Mouse (Mus musculus) G1E (cell line): ENCODE data around the gene Gpc6. TPM values are rescaled to one million over a fixed set of nuclear protein-coding genes. Genes with fewer than 3 reads are reported as not detected.

ENCODE experiments used
- ATAC-seq: 2 replicates; pipeline ENCODE4 v1.8.0; 2016; ENCODE audit warnings: mild to moderate bottlenecking; ENCODE audit not compliant: insufficient number of reproducible peaks, poor library complexity, low FRiP score, severe bottlenecking; ENCODE audit errors: extremely low read depth
- DNase-seq: peaks from one replicate; pipeline ENCODE4 v3.0.0; 2012; ENCODE audit warnings: low spot score
- H3K27me3 ChIP-seq: 2 replicates; pipeline ENCODE4 v1.6.1; 2012; ENCODE audit warnings: mild to moderate bottlenecking, low read length, inconsistent platforms; ENCODE audit not compliant: insufficient read depth
- H3K36me3 ChIP-seq: replicated peaks from 2 replicates; pipeline ENCODE3; 2012; ENCODE audit warnings: mild to moderate bottlenecking, inconsistent platforms
- H3K4me1 ChIP-seq: 2 replicates; pipeline ENCODE4 v1.6.1; 2012; ENCODE audit warnings: low read depth, low read length, inconsistent platforms, mixed read lengths; ENCODE audit not compliant: insufficient read depth
- H3K4me3 ChIP-seq: 2 replicates; pipeline ENCODE4 v1.5.1; 2012; ENCODE audit warnings: low read depth, mild to moderate bottlenecking, inconsistent platforms, low read length, moderate library complexity, mixed read lengths
- H3K9me3 ChIP-seq: replicated peaks from 2 replicates; pipeline ENCODE4 v1.6.1; 2012; ENCODE audit warnings: inconsistent platforms
- CTCF ChIP-seq: IDR thresholded peaks from 2 replicates; pipeline ENCODE4 v1.5.1; 2012; ENCODE audit warnings: low read depth, low read length, inconsistent platforms, mixed read lengths
- GATA1 ChIP-seq: IDR thresholded peaks from 2 replicates; pipeline ENCODE4 v1.6.1; 2012; ENCODE audit warnings: borderline replicate concordance, low read length, inconsistent platforms, mixed read lengths
- GATA2 ChIP-seq: IDR thresholded peaks from 2 replicates; pipeline ENCODE4 v1.6.1; 2012; ENCODE audit warnings: low read depth, low read length, inconsistent platforms, borderline replicate concordance
- POLR2AphosphoS5 ChIP-seq: IDR thresholded peaks from 2 replicates; pipeline ENCODE4 v1.6.1; 2012; ENCODE audit warnings: low read depth, low read length, inconsistent platforms; ENCODE audit not compliant: insufficient replicate concordance
- TAL1 ChIP-seq: conservative IDR thresholded peaks from 2 replicates; pipeline ENCODE4 v1.6.1; 2012; ENCODE audit warnings: low read depth, low read length, inconsistent platforms, mixed read lengths
- polyA plus RNA-seq: library from polyadenylated mRNA; stranded (reverse); fragments of >175 nt; gene quantifications from 2 replicates; pipeline ENCODE4 v1.2.3, GENCODE M21; 2012
- total RNA-seq, 2 experiments: library from RNA; stranded (forward) in 1 of 2; stranded (reverse) in 1 of 2; fragments of 200-1000 nt in 1 of 2; fragments of >200 nt in 1 of 2; fragmentation: Nextera tagmentation in 1 of 2; gene quantifications; 2 replicates each; pipeline ENCODE4 v1.2.3; 2014 to 2017

The Gpc6 gene
- total and polyA plus RNA-seq, 3 experiments, result 0.22 TPM; not detected in 2

GRCm38 (mm10) chr14:117238226-117238625 lies 313.1 kb downstream of the Gpc6 start:
- Histone ChIP-seq H3K4me3 (no peak overlapping the region), H3K9me3 (peaks cover 16% of the 10 kb centered on the region), H3K4me1 (no peaks in the 10 kb centered on the region), H3K27me3 (no peaks in the 10 kb centered on the region), H3K36me3 (no peaks in the 10 kb centered on the region)
- ATAC-seq, result no peak
- no peak for DNase-seq
- no peak for TF ChIP-seq POLR2AphosphoS5

- no peak overlapping the region for H3K4me3 ChIP-seq
- no peak for ATAC-seq
- no peaks in the 10 kb centered on the region for H3K4me1 ChIP-seq
- H3K9me3 ChIP-seq, result peaks cover 29% of the 10 kb centered on the region
- no peaks in the 10 kb centered on the region for H3K27me3 ChIP-seq
- no peak for DNase-seq
- no peaks in the 10 kb centered on the region for H3K36me3 ChIP-seq
- no peak for TF ChIP-seq GATA1
- no peak for TF ChIP-seq CTCF
- TF ChIP-seq POLR2AphosphoS5, result no peak
- TF ChIP-seq TAL1, result no peak
- no peak for TF ChIP-seq GATA2
Measured at GRCm38 (mm10) chr14:117239694-117240427, 314.7 kb downstream of the Gpc6 start.

GRCm38 (mm10) chr14:117245631-117246030 lies 320.5 kb downstream of the Gpc6 start:
- ATAC-seq (no peak), DNase-seq (no peak)
- no peaks in the 10 kb centered on the region for H3K4me1 ChIP-seq
- TF ChIP-seq TAL1 (no peak), CTCF (no peak), GATA1 (no peak), GATA2 (no peak), POLR2AphosphoS5 (no peak)
- no peaks in the 10 kb centered on the region for H3K27me3 ChIP-seq
- no peak overlapping the region for H3K4me3 ChIP-seq
- peaks cover 28% of the 10 kb centered on the region for H3K9me3 ChIP-seq
- no peaks in the 10 kb centered on the region for H3K36me3 ChIP-seq

GRCm38 (mm10) chr14:117256192-117256591 lies 331.1 kb downstream of the Gpc6 start:
- TF ChIP-seq GATA1 (no peak), TAL1 (no peak), GATA2 (no peak), POLR2AphosphoS5 (no peak), CTCF (no peak)
- no peak for ATAC-seq
- Histone ChIP-seq H3K4me3 (no peak overlapping the region), H3K9me3 (peaks cover 32% of the 10 kb centered on the region), H3K36me3 (no peaks in the 10 kb centered on the region), H3K4me1 (no peaks in the 10 kb centered on the region), H3K27me3 (no peaks in the 10 kb centered on the region)
- DNase-seq, result no peak

- Histone ChIP-seq H3K4me1 (no peaks in the 10 kb centered on the region), H3K36me3 (no peaks in the 10 kb centered on the region), H3K4me3 (no peak overlapping the region), H3K9me3 (peaks cover 16% of the 10 kb centered on the region), H3K27me3 (no peaks in the 10 kb centered on the region)
- TF ChIP-seq GATA1 (no peak), TAL1 (no peak), CTCF (no peak), POLR2AphosphoS5 (no peak), GATA2 (no peak)
- DNase-seq (no peak), ATAC-seq (no peak)
Measured at GRCm38 (mm10) chr14:117265653-117266052, 340.5 kb downstream of the Gpc6 start.

- no peaks in the 10 kb centered on the region for H3K36me3 ChIP-seq
- H3K4me3 ChIP-seq, result no peak overlapping the region
- DNase-seq (no peak), ATAC-seq (no peak; the same call in 1 of the 2 replicates)
- no peak for TF ChIP-seq CTCF
- TF ChIP-seq TAL1, result no peak
- no peak for TF ChIP-seq GATA1
- no peak for TF ChIP-seq GATA2
- no peak for TF ChIP-seq POLR2AphosphoS5
- no peaks in the 10 kb centered on the region for H3K27me3 ChIP-seq
- no peaks in the 10 kb centered on the region for H3K4me1 ChIP-seq
- peaks cover 20% of the 10 kb centered on the region for H3K9me3 ChIP-seq
Measured at GRCm38 (mm10) chr14:117267823-117268601, 342.9 kb downstream of the Gpc6 start.
